In genomic region chr4:141721961-141722360, GRCm38 (mm10) we compare ENCODE assay signal across 9 mouse cellular contexts. TPM values are rescaled to one million over a fixed set of nuclear protein-coding genes. Genes with fewer than 3 reads are reported as not detected.
DNase-seq lines count a peak whose midpoint lies in the region; ATAC-seq and TF ChIP-seq lines count a peak whose summit lies in the region.
"Had no signal": no experiment of that assay in that cellular context is flagged by ENCODE, and none has a peak within 500 bp of the region (broad histone marks: within the 10 kb centered on the region; RNA-seq: fewer than 3 reads in every experiment).

No protein-coding gene starts in this region.

- WGBS in kidney, postnatal 0 days, result 44% methylated on average over 6 of the region's 6 CpGs
- WGBS in limb, embryonic 15.5 days, result 52% methylated on average over 6 of the region's 6 CpGs
- WGBS in neural tube, embryonic 13.5 days, result 78% methylated on average over 6 of the region's 6 CpGs

- DNase-seq in kidney, postnatal 0 days (ENCODE audit: low spot score), result no peak
- no peak for DNase-seq in kidney, adult 18-20 months
- DNase-seq in urinary bladder, adult 18-20 months (ENCODE audit: low spot score in 2 of 2), result no peak
- DNase-seq in layer of hippocampus, adult 8-10 months (ENCODE audit: low spot score in 2 of 2), result no peak
- DNase-seq in cerebellum, postnatal 10 days, result no peak
- DNase-seq: adrenal gland, postnatal 10 days had no signal

- no peak overlapping the region for H3K27ac ChIP-seq in kidney, postnatal 0 days
- peak overlapping the region; percentile 45; the same call in 1 of the 2 replicates for H3K27ac ChIP-seq in embryonic fibroblast, embryonic 13.5 days (ENCODE audit: insufficient read depth, low read length)
- H3K27ac ChIP-seq in limb, embryonic 15.5 days, result peak overlapping the region; percentile 54; the same call in 1 of the 2 replicates
- 0 out of 2 replicates have a peak overlapping the region, but pooled peaks have one; percentile 91 for H3K27ac ChIP-seq in neural tube, embryonic 13.5 days (replicated peaks)

- H3K36me3 ChIP-seq in kidney, postnatal 0 days (ENCODE audit: insufficient read depth, low read length), result no peaks in the 10 kb centered on the region
- H3K36me3 ChIP-seq in limb, embryonic 15.5 days, result 0 out of 2 replicates have a peak, but pooled peaks cover 5% of the 10 kb centered on the region
- peaks cover 10% of the 10 kb centered on the region for H3K36me3 ChIP-seq in neural tube, embryonic 13.5 days

- peaks cover 23% of the 10 kb centered on the region; the same call in 1 of the 2 replicates for H3K4me1 ChIP-seq in kidney, postnatal 0 days (replicated peaks; ENCODE audit: insufficient read depth, low read length)
- peaks cover 9% of the 10 kb centered on the region; the same call in 1 of the 2 replicates for H3K4me1 ChIP-seq in embryonic fibroblast, embryonic 13.5 days (ENCODE audit: control insufficient read depth, insufficient read depth, low read length)
- peaks cover 16% of the 10 kb centered on the region for H3K4me1 ChIP-seq in limb, embryonic 15.5 days
- peaks cover 32% of the 10 kb centered on the region for H3K4me1 ChIP-seq in neural tube, embryonic 13.5 days (replicated peaks)

- no peaks in the 10 kb centered on the region for H3K9me3 ChIP-seq in kidney, postnatal 0 days (replicated peaks; ENCODE audit: low read length)
- no peaks in the 10 kb centered on the region for H3K9me3 ChIP-seq in limb, embryonic 15.5 days
- no peaks in the 10 kb centered on the region for H3K9me3 ChIP-seq in neural tube, embryonic 13.5 days

- ATAC-seq in kidney, postnatal 0 days (replicated peaks; ENCODE audit: low FRiP score, low read depth), result no peak
- no peak for ATAC-seq in limb, embryonic 15.5 days (ENCODE audit: insufficient number of reproducible peaks, low FRiP score, low TSS enrichment, low read depth)
- ATAC-seq in neural tube, embryonic 13.5 days (ENCODE audit: low read depth), result no peak

- TF ChIP-seq CTCF in kidney, postnatal 0 days (IDR thresholded peaks at IDR 0.05; ENCODE audit: low read depth), result no peak
- TF ChIP-seq CTCF in embryonic fibroblast, embryonic 13.5 days (IDR thresholded peaks at IDR 0.05; ENCODE audit: borderline replicate concordance, insufficient read depth, low read length), result no peak

- no peaks in the 10 kb centered on the region for H3K27me3 ChIP-seq in kidney, postnatal 0 days (ENCODE audit: insufficient read depth, low read length)
- H3K27me3 ChIP-seq in limb, embryonic 15.5 days, result no peaks in the 10 kb centered on the region
- H3K27me3 ChIP-seq in neural tube, embryonic 13.5 days, result no peaks in the 10 kb centered on the region

- no peak for TF ChIP-seq POLR2A in embryonic fibroblast, embryonic 13.5 days (IDR thresholded peaks at IDR 0.05; ENCODE audit: low read depth, low read length)

- peak overlapping the region; percentile 86; the same call in 1 of the 2 replicates for H3K9ac ChIP-seq in kidney, postnatal 0 days (ENCODE audit: low read depth, low read length)
- no peak overlapping the region for H3K9ac ChIP-seq in limb, embryonic 15.5 days
- H3K9ac ChIP-seq in neural tube, embryonic 13.5 days, result peak overlapping the region; percentile 98

- H3K4me2 ChIP-seq in kidney, postnatal 0 days (ENCODE audit: low read length), result peak overlapping the region; percentile 96
- peak overlapping the region; percentile 67 for H3K4me2 ChIP-seq in limb, embryonic 15.5 days
- peak overlapping the region; percentile 91 for H3K4me2 ChIP-seq in neural tube, embryonic 13.5 days

- peak overlapping the region; percentile 79 for H3K4me3 ChIP-seq in kidney, postnatal 0 days (replicated peaks; ENCODE audit: low read depth, low read length)
- H3K4me3 ChIP-seq in embryonic fibroblast, embryonic 13.5 days (ENCODE audit: insufficient read depth, low read length), result peak overlapping the region; percentile 92
- peak overlapping the region; percentile 97 for H3K4me3 ChIP-seq in limb, embryonic 15.5 days
- H3K4me3 ChIP-seq in neural tube, embryonic 13.5 days, result peak overlapping the region; percentile 97

RNA-seq across cellular contexts. Expression of gene Ddi2, which starts 1.3 kb away (rescaled TPM):
- polyA plus RNA-seq in kidney, postnatal 0 days (2015; fragmentation: Nextera tagmentation; extraction: Ambion mirVana), result 16.4 and 16.8 TPM in 2 replicates
- 27.6 and 30.9 TPM in 2 replicates for polyA plus RNA-seq in embryonic fibroblast, embryonic 13.5 days (2011; ENCODE audit: insufficient read length, low read depth, missing spikeins)
- 21.4 and 22.5 TPM in 2 replicates for polyA plus RNA-seq in limb, embryonic 15.5 days (2015; fragmentation: Nextera tagmentation; extraction: Ambion mirVana)
- polyA plus RNA-seq in neural tube, embryonic 13.5 days (2015; fragmentation: Nextera tagmentation; extraction: Ambion mirVana), result 15.4 and 17.9 TPM in 2 replicates
- total RNA-seq in layer of hippocampus, adult 8-10 months (2022), result 10 to 100 TPM; 43.0 to 50.3 (median 46.2) TPM

RNA-seq across cellular contexts. Expression of gene Agmat, which starts 24.5 kb away (rescaled TPM):
- polyA plus RNA-seq in kidney, postnatal 0 days (2015; fragmentation: Nextera tagmentation; extraction: Ambion mirVana), result 1.4 and 1.8 TPM in 2 replicates
- not detected in 2 replicates for polyA plus RNA-seq in embryonic fibroblast, embryonic 13.5 days (2011; ENCODE audit: insufficient read length, low read depth, missing spikeins)
- 0.41 TPM in 1 of 2 replicates, not detected in the other for polyA plus RNA-seq in limb, embryonic 15.5 days (2015; fragmentation: Nextera tagmentation; extraction: Ambion mirVana)
- not detected in 2 replicates for polyA plus RNA-seq in neural tube, embryonic 13.5 days (2015; fragmentation: Nextera tagmentation; extraction: Ambion mirVana)
- total RNA-seq in layer of hippocampus, adult 8-10 months (2022), result not detected

RNA-seq across cellular contexts. Expression of gene Rsc1a1, which starts 36.6 kb away (rescaled TPM):
- polyA plus RNA-seq in kidney, postnatal 0 days (2015; fragmentation: Nextera tagmentation; extraction: Ambion mirVana), result not detected in 2 replicates
- 5.1 and 5.3 TPM in 2 replicates for polyA plus RNA-seq in embryonic fibroblast, embryonic 13.5 days (2011; ENCODE audit: insufficient read length, low read depth, missing spikeins)
- polyA plus RNA-seq in limb, embryonic 15.5 days (2015; fragmentation: Nextera tagmentation; extraction: Ambion mirVana), result 0.45 TPM in 1 of 2 replicates, not detected in the other
- not detected in 2 replicates for polyA plus RNA-seq in neural tube, embryonic 13.5 days (2015; fragmentation: Nextera tagmentation; extraction: Ambion mirVana)
- under 1 TPM in 2 of 4 experiments, not detected in 2; 0.43 to 0.47 TPM for total RNA-seq in layer of hippocampus, adult 8-10 months (2022)

RNA-seq across cellular contexts. Expression of gene Plekhm2, which starts 57.3 kb away (rescaled TPM):
- polyA plus RNA-seq in kidney, postnatal 0 days (2015; fragmentation: Nextera tagmentation; extraction: Ambion mirVana), result 6.0 and 6.2 TPM in 2 replicates
- polyA plus RNA-seq in embryonic fibroblast, embryonic 13.5 days (2011; ENCODE audit: insufficient read length, low read depth, missing spikeins), result 22.5 and 29.8 TPM in 2 replicates
- 5.8 and 6.5 TPM in 2 replicates for polyA plus RNA-seq in limb, embryonic 15.5 days (2015; fragmentation: Nextera tagmentation; extraction: Ambion mirVana)
- polyA plus RNA-seq in neural tube, embryonic 13.5 days (2015; fragmentation: Nextera tagmentation; extraction: Ambion mirVana), result 6.6 and 7.6 TPM in 2 replicates
- 10 to 100 TPM; 89.6 to 98.5 (median 95.2) TPM for total RNA-seq in layer of hippocampus, adult 8-10 months (2022)
